Mouse (Mus musculus): ENCODE measurements around the gene Tmem253.

The Tmem253 gene

DNA sequence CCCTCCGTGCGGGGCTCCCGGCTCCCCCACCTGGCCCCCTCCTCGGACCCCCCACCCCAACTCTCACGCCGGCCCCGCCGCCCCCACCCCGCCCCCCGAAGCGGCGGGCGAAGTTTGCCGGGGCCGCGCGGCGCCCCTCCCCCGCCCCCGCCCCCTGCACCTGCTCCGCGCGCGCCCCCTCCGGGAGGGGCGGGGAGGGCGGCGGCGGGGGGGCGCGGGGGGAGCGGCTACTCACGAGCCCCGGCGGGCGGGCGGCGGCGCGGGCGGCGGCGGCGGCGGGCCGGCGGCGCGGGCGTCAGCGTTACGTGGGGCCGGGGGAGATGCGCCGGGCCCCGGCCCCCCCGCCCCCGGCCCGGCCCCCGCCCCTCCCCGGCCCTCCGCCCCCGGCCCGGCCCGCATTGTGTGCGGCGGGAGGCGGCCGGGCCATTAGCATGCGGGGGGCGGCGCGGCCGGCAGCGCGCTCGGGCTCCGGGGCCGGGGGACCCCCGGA lies 1.1 kb upstream of the Tmem253 start:
- TF ChIP-seq GATA4 (IDR thresholded peaks at IDR 0.05; ENCODE audit: insufficient replicate concordance, low read length): no peak

- peak; percentile 44; the same call in 1 of the 2 replicates for TF ChIP-seq GATA4 (IDR thresholded peaks at IDR 0.05; ENCODE audit: insufficient replicate concordance, low read length)
These were observed 622 bp upstream of the Tmem253 start for GRCm38 (mm10) chr14:52014761-52015311.

- TF ChIP-seq GATA4 (IDR thresholded peaks at IDR 0.05; ENCODE audit: insufficient replicate concordance, low read length): no peak
These were observed 1.4 kb downstream of the Tmem253 start for GRCm38 (mm10) chr14:52016625-52017405.

DNA sequence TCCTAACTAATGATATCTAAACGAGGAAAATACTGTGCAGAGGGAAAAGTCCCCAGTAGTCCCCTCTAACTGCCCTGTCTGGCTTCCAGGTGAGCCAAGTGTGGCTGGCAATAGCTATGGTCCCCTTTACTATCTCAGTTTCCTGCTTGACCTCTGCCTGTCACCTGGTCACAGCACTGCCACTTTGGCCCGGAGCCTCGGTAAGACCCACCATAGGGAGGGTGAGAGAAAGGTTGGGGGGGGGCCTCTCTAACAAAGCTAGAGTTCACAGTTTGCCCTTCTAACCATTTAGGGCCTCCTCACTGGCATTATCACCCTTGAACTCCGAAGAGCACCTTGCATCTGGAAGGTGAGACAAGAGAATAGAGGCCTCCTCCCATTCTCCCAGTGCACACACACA lies 2.2 kb downstream of the Tmem253 start:
- no peak for TF ChIP-seq GATA4 (IDR thresholded peaks at IDR 0.05; ENCODE audit: insufficient replicate concordance, low read length)

DNA sequence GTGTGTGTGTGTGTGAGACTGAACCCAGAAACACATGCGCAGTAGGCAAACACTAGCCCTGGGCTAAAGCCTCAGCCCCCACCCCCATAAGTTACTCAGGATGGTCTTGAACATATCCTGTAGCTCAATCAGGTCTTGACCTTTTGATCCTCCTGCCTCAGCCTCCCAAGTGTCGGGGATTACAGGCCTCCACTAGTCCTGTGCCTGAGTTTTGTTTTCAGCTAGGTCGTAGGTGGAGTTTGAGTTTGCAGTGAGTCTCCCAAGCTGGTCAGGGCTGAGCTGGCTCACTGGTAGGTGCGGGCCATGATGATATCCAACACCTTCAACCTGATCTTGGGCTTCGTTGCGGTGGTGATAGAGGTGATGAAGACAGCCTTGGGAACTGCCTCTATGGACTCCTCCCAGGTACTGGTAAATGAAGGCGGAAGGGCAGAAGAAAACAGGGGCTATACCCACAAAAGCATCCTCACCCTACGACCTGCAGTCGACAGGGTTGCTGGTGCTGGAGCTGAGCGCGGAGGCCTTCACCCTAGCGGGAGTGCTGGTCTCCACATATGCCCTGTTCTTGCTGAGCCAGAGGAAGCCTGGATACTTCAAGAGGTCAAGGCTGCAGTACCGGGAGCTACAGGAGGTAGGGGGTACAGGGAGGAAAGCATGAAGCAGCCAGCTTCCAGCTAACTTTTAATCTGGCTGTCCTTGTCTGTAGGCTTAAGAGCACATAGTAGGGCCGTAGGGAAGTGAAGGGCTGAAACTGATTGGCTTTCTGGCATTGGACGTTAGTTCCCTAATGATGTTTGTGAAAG lies 3.0 kb downstream of the Tmem253 start:
- no peak for TF ChIP-seq GATA4 (IDR thresholded peaks at IDR 0.05; ENCODE audit: insufficient replicate concordance, low read length)

GRCm38 (mm10) chr14:52019051-52019589 lies 3.7 kb downstream of the Tmem253 start:
- no peak for TF ChIP-seq GATA4 (IDR thresholded peaks at IDR 0.05; ENCODE audit: insufficient replicate concordance, low read length)

- TF ChIP-seq GATA4 (IDR thresholded peaks at IDR 0.05; ENCODE audit: insufficient replicate concordance, low read length): 0 out of 2 replicates have a peak, but pooled peaks have one; percentile 18
These were observed 4.3 kb downstream of the Tmem253 start for GRCm38 (mm10) chr14:52019590-52020340.

DNA sequence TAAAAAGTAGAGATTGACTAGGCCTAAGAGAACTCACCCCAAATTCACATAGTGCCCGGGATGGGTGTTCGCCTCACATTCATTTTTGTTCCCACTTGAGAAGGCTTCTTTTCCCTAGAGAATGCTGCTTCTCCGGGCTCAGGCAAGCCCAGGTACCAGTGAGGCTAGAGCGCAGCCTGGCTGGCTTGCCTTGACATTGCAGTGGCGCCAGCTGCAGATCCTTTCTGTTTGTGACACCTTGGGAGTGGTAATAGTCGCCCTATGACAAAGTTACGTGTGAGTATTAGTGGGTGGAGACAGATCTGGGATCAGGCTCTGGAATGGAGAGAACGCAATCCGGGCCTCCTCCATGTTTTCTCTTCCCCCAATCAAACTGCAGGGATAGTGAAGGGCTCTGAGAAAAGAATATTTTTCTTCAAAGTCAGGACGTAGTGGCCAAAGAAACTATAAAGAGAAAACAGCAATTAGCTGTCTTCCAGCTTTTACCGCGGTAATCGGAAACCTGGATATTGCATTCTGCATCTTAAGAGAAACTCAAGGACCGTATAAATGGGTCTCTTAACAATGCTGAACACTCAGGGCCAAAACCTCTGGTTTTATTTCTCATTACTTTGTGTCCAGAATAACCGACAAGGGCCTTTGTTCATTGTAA lies 5.2 kb downstream of the Tmem253 start, which contains the start of gene Zfp219:
Zfp219 (minus strand) TSS at position 248 of the 652 bp plus-strand sequence.
- no peak for TF ChIP-seq GATA4 (IDR thresholded peaks at IDR 0.05; ENCODE audit: insufficient replicate concordance, low read length)

DNA sequence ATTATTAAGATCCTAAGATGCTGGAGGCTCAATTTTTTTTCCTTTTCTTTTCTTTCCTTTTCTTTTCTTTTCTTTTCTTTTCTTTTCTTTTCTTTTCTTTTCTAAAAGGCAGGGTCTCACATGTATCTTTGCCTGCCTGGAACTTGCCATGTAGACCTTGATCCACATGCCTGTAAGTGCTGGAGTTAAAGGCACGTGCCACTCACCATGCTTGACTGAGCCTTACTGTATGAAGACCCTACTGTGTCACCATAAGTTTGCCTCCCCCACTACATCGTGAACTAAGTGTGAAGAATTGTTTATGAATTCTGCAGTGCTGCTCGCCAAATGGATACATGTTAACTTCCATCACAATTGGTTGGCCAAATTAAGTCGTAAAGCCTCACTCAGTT lies 5.7 kb downstream of the Tmem253 start:
- no peak for TF ChIP-seq GATA4 (IDR thresholded peaks at IDR 0.05; ENCODE audit: insufficient replicate concordance, low read length)

DNA sequence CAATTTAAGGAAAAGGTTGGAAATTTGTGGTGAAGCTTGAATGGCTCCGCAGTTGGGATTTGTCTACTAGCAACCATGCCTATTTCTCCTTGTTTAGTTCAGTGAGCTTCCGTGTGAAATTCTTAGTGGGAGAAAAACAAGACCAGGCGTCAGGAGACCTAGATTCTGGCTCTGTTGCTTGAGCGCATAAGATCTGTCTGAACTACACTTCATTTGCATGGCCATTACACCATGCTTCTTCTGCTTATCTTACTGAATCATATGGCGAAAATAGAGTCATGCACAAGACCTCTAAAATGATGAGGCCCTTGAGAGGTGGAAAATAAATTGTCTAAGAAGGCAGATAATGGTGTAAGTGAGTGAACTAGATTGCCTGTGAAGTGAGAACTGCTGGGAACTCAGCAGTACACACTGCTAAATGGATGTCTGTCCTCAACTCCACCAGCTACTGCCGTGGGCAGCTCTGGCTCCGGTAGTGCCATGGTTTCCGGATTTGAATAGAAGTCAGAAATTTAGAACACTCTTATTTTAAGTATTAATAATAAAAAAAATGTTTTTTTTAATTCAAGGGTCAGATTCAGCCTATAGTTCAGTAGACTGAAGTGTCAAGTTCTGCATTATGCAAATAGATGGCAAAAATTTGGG lies 6.2 kb downstream of the Tmem253 start:
- TF ChIP-seq GATA4 (IDR thresholded peaks at IDR 0.05; ENCODE audit: insufficient replicate concordance, low read length): no peak

DNA sequence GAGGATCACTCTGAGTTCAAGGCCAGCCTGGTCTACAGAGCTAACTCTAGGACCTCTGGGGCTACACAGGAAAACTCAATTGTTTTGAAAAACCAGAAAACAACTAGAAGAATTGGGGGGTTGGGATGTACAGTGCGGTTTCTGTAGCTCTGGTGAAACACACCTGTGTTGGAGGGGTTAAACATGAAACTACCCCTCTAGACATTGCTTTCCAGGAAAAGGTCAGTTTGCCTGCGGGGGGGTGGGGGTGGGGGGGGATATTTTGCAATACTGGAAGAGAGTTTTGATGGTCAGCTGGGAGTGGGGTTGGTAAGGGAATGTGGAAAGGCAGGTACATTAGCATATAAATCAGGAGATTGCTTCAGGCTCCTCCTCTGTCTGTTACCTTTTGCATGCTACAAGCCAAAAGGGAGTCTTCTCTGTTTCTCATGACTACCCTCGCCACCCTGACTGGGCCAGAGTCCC lies 6.8 kb downstream of the Tmem253 start:
- TF ChIP-seq GATA4 (IDR thresholded peaks at IDR 0.05; ENCODE audit: insufficient replicate concordance, low read length): no peak

DNA sequence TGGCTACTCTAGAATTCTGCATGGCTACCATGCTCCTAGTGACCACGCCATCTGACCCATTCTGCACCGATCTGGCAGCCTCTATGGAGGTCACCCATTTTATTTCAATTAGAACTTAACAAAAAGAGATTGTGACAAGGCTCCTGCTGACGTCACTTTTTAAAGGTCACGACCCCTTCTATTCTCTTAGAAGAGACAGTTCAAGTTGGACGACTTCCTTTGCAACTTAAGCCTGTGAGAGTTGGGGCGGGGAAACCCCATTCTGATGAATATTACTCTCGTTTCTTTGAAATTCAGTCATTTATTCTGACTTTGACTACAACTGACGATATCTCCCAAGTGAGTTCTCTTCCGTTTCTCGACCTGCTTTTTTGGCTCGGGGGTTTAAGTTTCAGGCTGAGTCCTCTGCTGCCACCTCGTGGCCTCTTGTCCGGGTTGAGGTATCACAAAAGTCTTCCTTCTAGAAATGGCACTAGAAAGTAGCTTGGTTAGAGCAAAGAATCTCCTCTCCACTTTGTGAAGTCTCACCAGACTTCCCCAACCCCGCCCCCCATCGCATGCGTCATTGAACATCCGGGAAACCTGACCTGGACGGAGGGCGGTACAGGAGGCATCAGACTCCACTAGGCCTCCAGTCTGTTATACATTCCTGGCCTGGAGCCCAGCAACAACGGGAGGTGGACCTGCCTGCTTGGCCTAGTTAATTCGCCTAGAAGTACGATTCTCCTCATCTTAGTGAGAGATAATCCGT lies 7.4 kb downstream of the Tmem253 start:
- no peak for TF ChIP-seq GATA4 (IDR thresholded peaks at IDR 0.05; ENCODE audit: insufficient replicate concordance, low read length)

DNA sequence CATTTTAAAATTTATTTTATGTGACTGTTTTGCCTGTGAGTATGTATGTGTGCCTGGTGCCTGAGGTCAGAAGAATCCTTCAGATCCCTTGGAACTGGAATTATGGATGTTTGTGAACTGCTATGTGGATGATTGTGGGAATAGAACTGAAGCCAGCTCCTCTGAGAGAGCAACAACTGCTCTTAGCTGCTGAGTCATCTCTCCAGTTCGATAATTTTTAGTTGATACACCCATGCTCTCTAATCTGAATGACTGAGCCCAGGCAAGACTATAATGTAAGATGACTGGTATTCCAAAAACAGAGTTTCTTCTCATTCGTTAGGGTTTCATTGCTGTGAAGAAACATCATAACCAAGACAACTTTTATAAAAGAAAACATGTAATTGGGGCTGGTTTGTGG lies 8.7 kb downstream of the Tmem253 start:
- TF ChIP-seq GATA4 (IDR thresholded peaks at IDR 0.05; ENCODE audit: insufficient replicate concordance, low read length): no peak
